Mouse (Mus musculus) heart, adult 2 months (tissue): Measurements from ENCODE around the gene Aqp9. TPM values are rescaled to one million over a fixed set of nuclear protein-coding genes. Genes with fewer than 3 reads are reported as not detected.

ENCODE experiments used
- DNase-seq, 2 experiments: peaks; one replicate each; pipeline ENCODE4 v3.0.0; 2021
- H3K27ac ChIP-seq: fragments of 200-600 bp; 2 replicates; pipeline ENCODE4 v1.8.1; 2022
- H3K27me3 ChIP-seq: fragments of 200-500 bp; 2 replicates; pipeline ENCODE4 v1.6.1; 2012; ENCODE audit warnings: mild to moderate bottlenecking, low read length, inconsistent platforms, mixed read lengths; ENCODE audit not compliant: control insufficient read depth, insufficient read depth
- H3K36me3 ChIP-seq: fragments of 200-500 bp; 2 replicates; pipeline ENCODE4 v1.6.1; 2012; ENCODE audit warnings: low read length, inconsistent platforms; ENCODE audit not compliant: control insufficient read depth, insufficient read depth
- H3K4me1 ChIP-seq: fragments of 200-500 bp; 2 replicates; pipeline ENCODE4 v1.6.1; 2011; ENCODE audit warnings: low read length; ENCODE audit not compliant: control insufficient read depth, insufficient read depth
- H3K4me3 ChIP-seq: fragments of 200-600 bp; 2 replicates; pipeline ENCODE4 v1.8.1; 2022
- H3K79me2 ChIP-seq: fragments of 200-500 bp; replicated peaks from 2 replicates; pipeline ENCODE4 v1.6.1; 2012; ENCODE audit warnings: mild to moderate bottlenecking, inconsistent platforms, low read length, moderate library complexity, mixed read lengths; ENCODE audit not compliant: control insufficient read depth, insufficient read depth
- H3K9ac ChIP-seq: fragments of 200-500 bp; 2 replicates; pipeline ENCODE4 v1.6.1; 2012; ENCODE audit warnings: low read depth, mild to moderate bottlenecking, control low read depth, inconsistent platforms, low read length, mixed read lengths
- CTCF ChIP-seq: fragments of 200-600 bp; IDR thresholded peaks from 2 replicates; pipeline ENCODE4 v1.8.1; 2022; ENCODE audit warnings: antibody characterized with exemption, mild to moderate bottlenecking, moderate library complexity
- EP300 ChIP-seq: fragments of 200-500 bp; IDR thresholded peaks from 2 replicates; pipeline ENCODE4 v1.6.1; 2011; ENCODE audit warnings: low read depth, low read length, control low read depth; ENCODE audit not compliant: insufficient read depth
- POLR2A ChIP-seq: fragments of 200-500 bp; IDR thresholded peaks from 2 replicates; pipeline ENCODE4 v1.6.1; 2011; ENCODE audit warnings: mild to moderate bottlenecking, low read depth, low read length, control low read depth; ENCODE audit not compliant: insufficient read depth
- WGBS: fragments of 180-500 bp; shearing (Covaris S2); methylation state at CpG from one replicate; pipeline ENCODE4 v1.1.7; 2018; 5-methylcytosine and 5-hydroxymethylcytosine counted together
- intact Hi-C: fragments of 180-260 bp; cut with DNase I; formaldehyde crosslinking; loops from one replicate; pipeline ENCODE4 v1.15.1; 2025
- polyA plus RNA-seq: library from polyadenylated mRNA; depleted of rRNA; stranded (reverse); fragments of >200 nt; gene quantifications from 2 replicates; pipeline ENCODE4 v1.2.3, GENCODE M21; 2012
- total RNA-seq, 2 experiments: library from RNA; stranded (reverse); gene quantifications; 2 replicates each; pipeline ENCODE4 v1.2.3; 2021

Gene Aqp9
- total and polyA plus RNA-seq, 3 experiments, result 0.45 to 0.66 (median 0.57) TPM

GRCm38 (mm10) chr9:71155399-71156005 lies 13.0 kb downstream of the Aqp9 start:
- Histone ChIP-seq H3K27me3 (no peaks in the 10 kb centered on the region), H3K4me1 (no peaks in the 10 kb centered on the region), H3K36me3 (no peaks in the 10 kb centered on the region), H3K79me2 (no peaks in the 10 kb centered on the region), H3K4me3 (no peak overlapping the region), H3K27ac (no peak overlapping the region), H3K9ac (no peak overlapping the region)
- 68% methylated on average over 7 of the region's 7 CpGs for WGBS
- no peak for DNase-seq
- TF ChIP-seq CTCF, result no peak
- no peak for TF ChIP-seq POLR2A
- no peak for TF ChIP-seq EP300
- intact Hi-C loops, result no loop called here

- 74% methylated on average over 6 of the region's 6 CpGs for WGBS
- no peak for DNase-seq
Observed at GRCm38 (mm10) chr9:71151386-71151785, 17.1 kb downstream of the Aqp9 start.

GRCm38 (mm10) chr9:71150175-71150574 lies 18.3 kb downstream of the Aqp9 start:
- intact Hi-C loops, result no loop called here
- Histone ChIP-seq H3K4me1 (no peaks in the 10 kb centered on the region), H3K4me3 (no peak overlapping the region), H3K36me3 (no peaks in the 10 kb centered on the region), H3K27me3 (no peaks in the 10 kb centered on the region), H3K79me2 (no peaks in the 10 kb centered on the region), H3K27ac (no peak overlapping the region), H3K9ac (no peak overlapping the region)
- no peak for TF ChIP-seq POLR2A
- no peak for TF ChIP-seq CTCF
- no peak for TF ChIP-seq EP300
- 76% methylated on average over 4 of the region's 4 CpGs for WGBS
- no peak for DNase-seq

More at GRCm38 (mm10) chr9:71151386-71151785, 17.1 kb downstream of the Aqp9 start:
- H3K79me2 ChIP-seq, result no peaks in the 10 kb centered on the region
- H3K36me3 ChIP-seq, result no peaks in the 10 kb centered on the region
- H3K4me1 ChIP-seq, result no peaks in the 10 kb centered on the region
- TF ChIP-seq CTCF, result no peak
- TF ChIP-seq EP300, result no peak
- no peak for TF ChIP-seq POLR2A
- intact Hi-C loops, result no loop called here
- no peaks in the 10 kb centered on the region for H3K27me3 ChIP-seq
- H3K9ac ChIP-seq, result no peak overlapping the region
- H3K27ac ChIP-seq, result no peak overlapping the region
- H3K4me3 ChIP-seq, result no peak overlapping the region

- no peak overlapping the region for H3K27ac ChIP-seq
- no peaks in the 10 kb centered on the region for H3K79me2 ChIP-seq
- intact Hi-C loops, result no loop called here
- H3K36me3 ChIP-seq, result no peaks in the 10 kb centered on the region
- no peaks in the 10 kb centered on the region for H3K27me3 ChIP-seq
- no peak overlapping the region for H3K4me3 ChIP-seq
- no peaks in the 10 kb centered on the region for H3K4me1 ChIP-seq
- H3K9ac ChIP-seq, result no peak overlapping the region
- DNase-seq, result no peak
- TF ChIP-seq CTCF (no peak), EP300 (no peak), POLR2A (no peak)
Observed at GRCm38 (mm10) chr9:71148890-71149289, 19.6 kb downstream of the Aqp9 start.

GRCm38 (mm10) chr9:71146210-71146609 lies 22.3 kb downstream of the Aqp9 start:
- H3K4me3 ChIP-seq, result no peak overlapping the region
- TF ChIP-seq CTCF (no peak), EP300 (no peak), POLR2A (no peak)
- no peaks in the 10 kb centered on the region for H3K4me1 ChIP-seq
- 47% methylated on average over 10 of the region's 10 CpGs for WGBS
- H3K27ac ChIP-seq, result no peak overlapping the region
- intact Hi-C loops, result no loop called here
- H3K9ac ChIP-seq, result no peak overlapping the region
- DNase-seq, result no peak
- no peaks in the 10 kb centered on the region for H3K36me3 ChIP-seq
- H3K79me2 ChIP-seq, result no peaks in the 10 kb centered on the region
- no peaks in the 10 kb centered on the region for H3K27me3 ChIP-seq

GRCm38 (mm10) chr9:71140205-71140604 lies 28.3 kb downstream of the Aqp9 start:
- WGBS, result 65% methylated on average over 8 of the region's 8 CpGs
- H3K4me3 ChIP-seq, result no peak overlapping the region
- no peak for DNase-seq
- no peaks in the 10 kb centered on the region for H3K27me3 ChIP-seq
- no peaks in the 10 kb centered on the region for H3K79me2 ChIP-seq
- intact Hi-C loops, result no loop called here
- TF ChIP-seq EP300 (no peak), CTCF (no peak), POLR2A (no peak)
- H3K27ac ChIP-seq, result no peak overlapping the region
- no peak overlapping the region for H3K9ac ChIP-seq
- H3K36me3 ChIP-seq, result no peaks in the 10 kb centered on the region
- no peaks in the 10 kb centered on the region for H3K4me1 ChIP-seq
